Mouse (Mus musculus): ENCODE results near the gene Cog1.

DNA sequence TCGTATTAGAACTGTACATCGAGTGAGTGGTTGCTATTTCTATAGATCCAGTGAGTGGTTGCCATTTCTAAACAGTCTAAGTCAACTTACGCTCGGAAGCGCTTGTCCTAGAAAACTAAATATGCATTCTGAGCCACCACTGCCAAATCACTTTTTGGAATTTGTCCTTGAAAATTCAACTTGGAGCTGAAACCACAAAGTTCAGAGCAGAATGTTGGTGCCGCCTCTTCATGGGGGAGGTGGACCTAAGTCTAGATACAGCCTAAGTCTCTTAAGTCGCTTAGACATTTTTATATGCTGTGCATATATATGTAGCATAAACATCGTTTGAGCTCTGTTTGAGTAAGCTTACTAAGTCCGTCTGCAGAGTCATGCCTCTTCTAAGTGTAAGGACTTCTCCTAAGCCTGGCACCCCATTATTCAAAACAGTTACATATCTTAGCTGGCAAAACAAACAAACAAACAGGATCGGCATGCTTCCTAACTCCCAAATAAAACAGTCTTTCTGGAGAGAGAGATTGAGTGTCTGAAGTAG lies 37.8 kb upstream of the Cog1 start:
- TF ChIP-seq CTCF (IDR thresholded peaks at IDR 0.05; ENCODE audit: borderline replicate concordance, extremely low read depth, insufficient read depth, insufficient read length): no peak
- TF ChIP-seq POLR2A (IDR thresholded peaks at IDR 0.05; ENCODE audit: borderline replicate concordance, extremely low read depth, insufficient read depth, insufficient read length, poor library complexity, severe bottlenecking): no peak

All from brain, embryonic 14.5 days (tissue).